Mouse (Mus musculus): ENCODE measurements at regions not wholly inside any gene's neighbourhood (a gene's known extent, or its start where the extent isn't known, plus 50 kb on each side); places are given as distances from the start of the nearest gene placed in this dataset.

- no peak for TF ChIP-seq POLR2A (IDR thresholded peaks at IDR 0.05; ENCODE audit: borderline replicate concordance, low read depth, low read length)
- no peak for TF ChIP-seq CTCF (IDR thresholded peaks at IDR 0.05; ENCODE audit: low read depth, low read length)
Observed at GRCm38 (mm10) chr12:25325901-25326300, 229.0 kb upstream of the Id2 start.

Data from bone marrow macrophage, adult 2 months (primary cell).